Mouse (Mus musculus) cerebellum, adult 18-20 months (tissue): ENCODE data around the gene Lrrc8e.
"Not testable (repeated sequence)": the region's sequence is repeated elsewhere in the genome, so short reads cannot be mapped to it uniquely, and the experiment has no call there.

Experiments used
- DNase-seq, 2 experiments: peaks; one replicate each; pipeline ENCODE4 v3.0.0; 2021

The Lrrc8e gene

GRCm38 (mm10) chr8:4222059-4222458, 4.6 kb upstream of the Lrrc8e start:
- no peak for DNase-seq

- DNase-seq = no peak
Observed at GRCm38 (mm10) chr8:4226323-4226722, 304 bp upstream of the Lrrc8e start.

GRCm38 (mm10) chr8:4227919-4228318, 1.3 kb downstream of the Lrrc8e start:
- no peak for DNase-seq

GRCm38 (mm10) chr8:4229784-4230183, 3.2 kb downstream of the Lrrc8e start:
- DNase-seq = no peak

- DNase-seq = no peak
Observed at GRCm38 (mm10) chr8:4230612-4231351, 4.2 kb downstream of the Lrrc8e start.

- DNase-seq = no peak
Observed at GRCm38 (mm10) chr8:4237814-4238433, 11.3 kb downstream of the Lrrc8e start.

GRCm38 (mm10) chr8:4238434-4239192, 12.0 kb downstream of the Lrrc8e start, which contains the start of the genes Map2k7 and Gm49320:
Map2k7 (plus strand) TSS chr8:4238740.
Gm49320 (plus strand) TSS chr8:4238865.
- DNase-seq = peak; percentile 99 to 100

GRCm38 (mm10) chr8:4239193-4239890, 12.7 kb downstream of the Lrrc8e start:
- DNase-seq = no peak

- DNase-seq = no peak
Observed at GRCm38 (mm10) chr8:4245061-4245460, 18.4 kb downstream of the Lrrc8e start.

GRCm38 (mm10) chr8:4245737-4246136, 19.1 kb downstream of the Lrrc8e start:
- peak in 1 of 2 experiments; percentile 26 for DNase-seq

GRCm38 (mm10) chr8:4247241-4247640, 20.6 kb downstream of the Lrrc8e start:
- DNase-seq = no peak

- peak in 1 of 2 experiments; percentile 9 for DNase-seq
Observed at GRCm38 (mm10) chr8:4247951-4248540, 21.4 kb downstream of the Lrrc8e start, which contains the start of gene Tgfbr3l. Tgfbr3l (plus strand) TSS chr8:4248214.

GRCm38 (mm10) chr8:4249213-4249612, 22.6 kb downstream of the Lrrc8e start:
- no peak for DNase-seq

- peak; percentile 82 to 86 for DNase-seq
Observed at GRCm38 (mm10) chr8:4250306-4250970, 23.8 kb downstream of the Lrrc8e start.

GRCm38 (mm10) chr8:4252116-4252760, 25.6 kb downstream of the Lrrc8e start:
- DNase-seq = no peak

GRCm38 (mm10) chr8:4252934-4253841, 26.6 kb downstream of the Lrrc8e start, which contains the start of gene Snapc2:
Snapc2 (plus strand) TSS chr8:4253080.
- DNase-seq = peak; percentile 88 to 95

- peak; percentile 80 for DNase-seq
Observed at GRCm38 (mm10) chr8:4254001-4254400, 27.4 kb downstream of the Lrrc8e start.

- DNase-seq = not testable (repeated sequence)
Observed at GRCm38 (mm10) chr8:4255471-4255870, 28.8 kb downstream of the Lrrc8e start.

- no peak for DNase-seq
Observed at GRCm38 (mm10) chr8:4256911-4257310, 30.3 kb downstream of the Lrrc8e start.

- no peak for DNase-seq
Observed at GRCm38 (mm10) chr8:4257350-4257749, 30.7 kb downstream of the Lrrc8e start.
